Mouse (Mus musculus) CH12.LX (cell line): ENCODE results near the gene S100a6.

Experiments
- CHD2 ChIP-seq: IDR thresholded peaks from 2 replicates; pipeline ENCODE4 v1.6.1; 2011; ENCODE audit warnings: low read length, improper control_type of control experiment
- HCFC1 ChIP-seq: IDR thresholded peaks from 2 replicates; pipeline ENCODE4 v1.6.1; 2012; ENCODE audit warnings: low read depth, mild to moderate bottlenecking, inconsistent platforms, low read length, improper control_type of control experiment
- IRF4 ChIP-seq: IDR thresholded peaks from 2 replicates; pipeline ENCODE4 v1.6.1; 2014; ENCODE audit warnings: low read depth, mild to moderate bottlenecking, inconsistent platforms, low read length, improper control_type of control experiment
- NRF1 ChIP-seq: IDR thresholded peaks from 2 replicates; pipeline ENCODE4 v1.6.1; 2014; ENCODE audit warnings: low read depth, mild to moderate bottlenecking, inconsistent platforms, low read length, improper control_type of control experiment, moderate library complexity
- POLR2A ChIP-seq: IDR thresholded peaks from 2 replicates; pipeline ENCODE4 v1.6.1; 2011; ENCODE audit warnings: low read depth, mild to moderate bottlenecking, improper control_type of control experiment, low read length
- POLR2AphosphoS2 ChIP-seq: IDR thresholded peaks from 2 replicates; pipeline ENCODE4 v1.6.1; 2011; ENCODE audit warnings: low read depth, low read length, improper control_type of control experiment
- SIN3A ChIP-seq: IDR thresholded peaks from 2 replicates; pipeline ENCODE4 v1.6.1; 2012; ENCODE audit warnings: low read length, improper control_type of control experiment, inconsistent platforms

- TF ChIP-seq HCFC1 (no peak), SIN3A (no peak), CHD2 (no peak), NRF1 (no peak), POLR2A (no peak), POLR2AphosphoS2 (no peak), IRF4 (no peak)
Measured at GRCm38 (mm10) chr3:90668846-90669245, 56.2 kb downstream of the S100a6 start, which contains the start of gene S100a8.
